Mouse (Mus musculus) limb, embryonic 14.5 days (tissue): Measurements from ENCODE around the gene Rptor. TPM values are rescaled to one million over a fixed set of nuclear protein-coding genes. Genes with fewer than 3 reads are reported as not detected.

Experiments used
- ATAC-seq: fragments of 200-750 bp; cut with Nextera tagmentation; 2 replicates; pipeline ENCODE4 v1.8.0; 2017; ENCODE audit warnings: low read depth, moderate number of reproducible peaks, moderate TSS enrichment; ENCODE audit not compliant: low FRiP score
- DNase-seq: peaks from one replicate; pipeline ENCODE4 v3.0.0-alpha.2; 2015; ENCODE audit warnings: low spot score
- H3K27ac ChIP-seq: fragments of 300-500 bp; sonication (generic); replicated peaks from 2 replicates; pipeline ENCODE4 v1.5.1; 2014; ENCODE audit warnings: low read depth, mild to moderate bottlenecking, low read length, moderate library complexity, mixed read lengths
- H3K27me3 ChIP-seq: fragments of 300-500 bp; sonication (generic); 2 replicates; pipeline ENCODE4 v1.6.1; 2014; ENCODE audit warnings: low read length, mixed read lengths; ENCODE audit not compliant: control insufficient read depth, insufficient read depth
- H3K36me3 ChIP-seq: fragments of 300-500 bp; sonication (generic); 2 replicates; pipeline ENCODE4 v1.6.1; 2014; ENCODE audit warnings: mild to moderate bottlenecking, low read length, moderate library complexity, mixed read lengths; ENCODE audit not compliant: control insufficient read depth, insufficient read depth
- H3K4me1 ChIP-seq: fragments of 300-500 bp; sonication (generic); 2 replicates; pipeline ENCODE4 v1.6.1; 2014; ENCODE audit warnings: antibody characterized with exemption, low read length, mixed read lengths; ENCODE audit not compliant: control insufficient read depth, insufficient read depth
- H3K4me2 ChIP-seq: fragments of 300-500 bp; sonication (generic); replicated peaks from 2 replicates; pipeline ENCODE4 v1.6.1; 2014; ENCODE audit warnings: low read depth, mild to moderate bottlenecking, low read length, moderate library complexity; ENCODE audit not compliant: severe bottlenecking
- H3K4me3 ChIP-seq: fragments of 300-500 bp; sonication (generic); replicated peaks from 2 replicates; pipeline ENCODE4 v1.5.1; 2014; ENCODE audit warnings: low read length
- H3K9ac ChIP-seq: fragments of 300-500 bp; sonication (generic); 2 replicates; pipeline ENCODE4 v1.6.1; 2014; ENCODE audit warnings: mild to moderate bottlenecking, low read depth, low read length, moderate library complexity; ENCODE audit not compliant: severe bottlenecking
- H3K9me3 ChIP-seq: fragments of 300-500 bp; sonication (generic); 2 replicates; pipeline ENCODE4 v1.6.1; 2016; ENCODE audit warnings: low read length; ENCODE audit not compliant: control insufficient read depth
- POLR2A ChIP-seq: fragments of 200-500 bp; IDR thresholded peaks from 2 replicates; pipeline ENCODE4 v1.8.0; 2012; ENCODE audit warnings: inconsistent platforms, mild to moderate bottlenecking, moderate library complexity, borderline replicate concordance; ENCODE audit not compliant: insufficient read depth, insufficient read length; ENCODE audit errors: extremely low read depth
- WGBS: fragments of 180-500 bp; shearing (Covaris S2); extraction: QIAGEN DNeasy Blood & Tissue Kit; methylation state at CpG from one replicate; pipeline ENCODE4 v1.1.7; 2014; 5-methylcytosine and 5-hydroxymethylcytosine counted together
- polyA plus RNA-seq, 2 experiments: library from polyadenylated mRNA; depleted of rRNA in 1 of 2; stranded (reverse) in 1 of 2; unstranded in 1 of 2; fragments of >200 nt; fragmentation: Nextera tagmentation in 1 of 2; extraction: Ambion mirVana in 1 of 2; gene quantifications; 2 replicates each; pipeline versions ENCODE4 v1.2.1 to v1.2.3; 2012 to 2014

Gene Rptor
- polyA plus RNA-seq, 2 experiments: 13.7 to 24.3 TPM

GRCm38 (mm10) chr11:119889966-119890365, 287.3 kb downstream of the Rptor start:
- no peak overlapping the region for H3K27ac ChIP-seq
- peaks cover 83% of the 10 kb centered on the region for H3K36me3 ChIP-seq
- H3K4me2 ChIP-seq: no peak overlapping the region
- DNase-seq (no peak), ATAC-seq (no peak)
- TF ChIP-seq POLR2A: no peak
- WGBS: 86% methylated on average over 3 of the region's 3 CpGs
- H3K9ac ChIP-seq: no peak overlapping the region
- no peak overlapping the region for H3K4me3 ChIP-seq
- no peaks in the 10 kb centered on the region for H3K27me3 ChIP-seq
- no peaks in the 10 kb centered on the region for H3K4me1 ChIP-seq
- H3K9me3 ChIP-seq: no peaks in the 10 kb centered on the region

GRCm38 (mm10) chr11:119891601-119892215, 289.0 kb downstream of the Rptor start:
- no peak overlapping the region for H3K4me3 ChIP-seq
- H3K27me3 ChIP-seq: no peaks in the 10 kb centered on the region
- ATAC-seq: no peak
- H3K9me3 ChIP-seq: no peaks in the 10 kb centered on the region
- 89% methylated on average over 7 of the region's 7 CpGs for WGBS
- H3K4me2 ChIP-seq: no peak overlapping the region
- no peak for TF ChIP-seq POLR2A
- H3K9ac ChIP-seq: no peak overlapping the region
- H3K4me1 ChIP-seq: no peaks in the 10 kb centered on the region
- DNase-seq: no peak
- no peak overlapping the region for H3K27ac ChIP-seq
- H3K36me3 ChIP-seq: peaks cover 82% of the 10 kb centered on the region

DNA sequence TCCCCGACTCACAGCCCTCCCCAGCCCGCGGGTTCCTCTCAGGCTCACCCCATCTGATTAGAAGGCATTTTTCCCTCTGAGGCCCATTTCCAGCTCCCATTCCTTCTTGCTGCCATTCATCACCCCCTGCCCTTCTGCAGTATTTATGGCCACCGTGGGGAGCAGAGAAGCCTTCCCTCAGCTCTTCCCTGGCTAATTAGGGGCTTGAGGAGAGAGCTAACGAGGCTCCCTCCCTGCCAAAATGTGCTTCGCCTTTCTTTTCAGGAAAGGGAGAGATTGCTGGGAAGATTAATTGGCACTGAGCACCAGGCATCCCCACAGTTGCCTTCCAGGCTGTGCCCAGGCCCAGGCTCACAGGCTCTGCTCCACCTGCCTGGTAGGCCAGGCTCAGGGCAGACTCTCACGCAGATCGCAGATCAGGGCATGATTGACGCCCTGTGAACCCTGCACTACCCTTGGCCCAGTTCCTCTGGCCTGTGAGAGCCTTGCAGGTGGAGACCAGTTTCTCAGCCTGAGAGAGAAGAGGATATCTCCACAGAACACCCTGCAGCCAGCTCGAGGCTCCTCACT, 291.0 kb downstream of the Rptor start:
- no peak overlapping the region; the same call in 1 of the 2 replicates for H3K9ac ChIP-seq
- H3K27ac ChIP-seq: no peak overlapping the region
- H3K9me3 ChIP-seq: no peaks in the 10 kb centered on the region
- no peak overlapping the region for H3K4me2 ChIP-seq
- H3K36me3 ChIP-seq: peaks cover 82% of the 10 kb centered on the region
- TF ChIP-seq POLR2A: no peak
- no peak for ATAC-seq
- H3K4me3 ChIP-seq: no peak overlapping the region
- no peak for DNase-seq
- no peaks in the 10 kb centered on the region for H3K4me1 ChIP-seq
- H3K27me3 ChIP-seq: no peaks in the 10 kb centered on the region
- WGBS: 48% methylated on average over 10 of the region's 10 CpGs

- Histone ChIP-seq H3K4me1 (no peaks in the 10 kb centered on the region), H3K27me3 (no peaks in the 10 kb centered on the region), H3K4me2 (no peak overlapping the region), H3K9ac (no peak overlapping the region), H3K4me3 (no peak overlapping the region), H3K27ac (no peak overlapping the region), H3K9me3 (no peaks in the 10 kb centered on the region), H3K36me3 (peaks cover 82% of the 10 kb centered on the region)
- 45% methylated on average over 6 of the region's 6 CpGs for whole genome bisulfite sequencing
- TF ChIP-seq POLR2A: no peak
- no peak for ATAC-seq
- no peak for DNase-seq
Measured at GRCm38 (mm10) chr11:119894634-119895033, 291.9 kb downstream of the Rptor start.

- Histone ChIP-seq H3K4me3 (no peak overlapping the region), H3K36me3 (peaks cover 64% of the 10 kb centered on the region), H3K4me2 (no peak overlapping the region), H3K9ac (no peak overlapping the region), H3K4me1 (no peaks in the 10 kb centered on the region), H3K9me3 (no peaks in the 10 kb centered on the region), H3K27ac (no peak overlapping the region), H3K27me3 (no peaks in the 10 kb centered on the region)
- no peak for TF ChIP-seq POLR2A
- DNase-seq: no peak
- no peak for ATAC-seq
- 79% methylated on average over 9 of the region's 9 CpGs for WGBS
Measured at GRCm38 (mm10) chr11:119897041-119897440, 294.3 kb downstream of the Rptor start.

- Histone ChIP-seq H3K27ac (no peak overlapping the region), H3K4me2 (no peak overlapping the region), H3K9me3 (no peaks in the 10 kb centered on the region), H3K4me1 (no peaks in the 10 kb centered on the region), H3K27me3 (no peaks in the 10 kb centered on the region), H3K4me3 (no peak overlapping the region), H3K36me3 (peaks cover 52% of the 10 kb centered on the region), H3K9ac (no peak overlapping the region)
- 91% methylated on average over 11 of the region's 11 CpGs for WGBS
- no peak for TF ChIP-seq POLR2A
- ATAC-seq (no peak), DNase-seq (no peak)
Measured at GRCm38 (mm10) chr11:119898976-119899375, 296.3 kb downstream of the Rptor start.
